Mouse (Mus musculus) heart, adult 9 months (tissue): ENCODE results near the gene Spg7.
"Not testable (repeated sequence)": the region's sequence is repeated elsewhere in the genome, so short reads cannot be mapped to it uniquely, and the experiment has no call there.

Source experiments
- DNase-seq, 2 experiments: peaks; one replicate each; pipeline ENCODE4 v3.0.0; 2022; ENCODE audit warnings: low spot score in 2 of 2

Gene Spg7

GRCm38 (mm10) chr8:123041008-123041773 lies 21.6 kb upstream of the Spg7 start:
- peak; percentile 67 to 74 for DNase-seq

GRCm38 (mm10) chr8:123041774-123042105 lies 21.0 kb upstream of the Spg7 start:
- no peak for DNase-seq

GRCm38 (mm10) chr8:123042158-123042973 lies 20.4 kb upstream of the Spg7 start, which contains the start of gene Ankrd11:
Gene Ankrd11 (minus strand): TSS chr8:123042277.
- DNase-seq, result peak; percentile 100

GRCm38 (mm10) chr8:123042974-123043625 lies 19.6 kb upstream of the Spg7 start:
- no peak for DNase-seq

GRCm38 (mm10) chr8:123043941-123044340 lies 18.8 kb upstream of the Spg7 start:
- DNase-seq, result no peak

- DNase-seq, result not testable (repeated sequence)
These were observed 17.9 kb upstream of the Spg7 start for GRCm38 (mm10) chr8:123044743-123045425.

- DNase-seq, result no peak
These were observed 16.0 kb upstream of the Spg7 start for GRCm38 (mm10) chr8:123046706-123047105.

GRCm38 (mm10) chr8:123047827-123048226 lies 14.9 kb upstream of the Spg7 start:
- no peak for DNase-seq

GRCm38 (mm10) chr8:123048402-123048801 lies 14.3 kb upstream of the Spg7 start:
- DNase-seq, result no peak

GRCm38 (mm10) chr8:123051458-123051857 lies 11.3 kb upstream of the Spg7 start:
- DNase-seq, result no peak

GRCm38 (mm10) chr8:123064072-123064471 lies 1.3 kb downstream of the Spg7 start:
- DNase-seq, result no peak

GRCm38 (mm10) chr8:123064809-123065213 lies 2.1 kb downstream of the Spg7 start:
- no peak for DNase-seq

- DNase-seq, result peak; percentile 95 to 96
These were observed 2.7 kb downstream of the Spg7 start for GRCm38 (mm10) chr8:123065214-123066100.

- no peak for DNase-seq
These were observed 3.5 kb downstream of the Spg7 start for GRCm38 (mm10) chr8:123066101-123066683.

GRCm38 (mm10) chr8:123071176-123071575 lies 8.4 kb downstream of the Spg7 start:
- peak in 1 of 2 experiments; percentile 6 for DNase-seq

GRCm38 (mm10) chr8:123077213-123077612 lies 14.5 kb downstream of the Spg7 start:
- no peak for DNase-seq

- no peak for DNase-seq
These were observed 20.3 kb downstream of the Spg7 start for GRCm38 (mm10) chr8:123082993-123083392.

GRCm38 (mm10) chr8:123083610-123084009 lies 20.9 kb downstream of the Spg7 start:
- DNase-seq, result no peak

- no peak for DNase-seq
These were observed 24.5 kb downstream of the Spg7 start for GRCm38 (mm10) chr8:123087289-123087688.

- DNase-seq, result no peak
These were observed 34.5 kb downstream of the Spg7 start for GRCm38 (mm10) chr8:123097216-123097615.
